ENCODE assay signal across 9 mouse cellular contexts in the genomic region with DNA sequence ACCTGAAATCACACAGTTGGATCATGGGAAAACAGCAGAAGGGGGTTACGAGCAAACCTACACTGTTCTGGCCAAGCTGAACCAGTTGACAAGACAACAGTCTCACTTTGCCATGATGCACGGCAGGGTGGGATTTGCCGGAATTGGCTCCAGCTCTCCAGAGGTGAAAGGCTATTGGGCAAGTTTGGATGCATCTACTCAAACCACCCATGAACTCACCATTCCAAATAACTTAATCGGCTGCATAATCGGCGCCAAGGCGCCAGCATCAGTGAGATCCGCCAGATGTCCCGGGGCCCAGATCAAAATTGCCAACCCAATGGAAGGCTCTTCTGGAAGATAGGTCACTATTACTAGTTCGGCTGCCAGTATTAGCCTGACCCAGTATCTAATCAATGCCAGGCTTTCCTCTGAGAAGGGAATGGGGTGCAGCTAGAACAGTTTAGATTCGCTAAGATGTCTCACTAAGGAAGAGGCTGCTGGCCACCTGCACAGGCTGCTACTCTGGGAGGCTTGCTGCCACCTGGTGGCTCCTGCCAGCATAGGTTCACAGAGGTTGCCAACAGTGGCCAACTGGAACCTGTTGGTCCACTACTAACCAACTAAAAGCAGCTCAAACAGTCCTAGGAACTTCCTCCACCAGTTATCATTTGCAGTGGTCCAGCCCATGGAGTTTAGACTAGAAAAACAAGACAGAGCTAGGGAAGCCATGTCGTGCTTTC. TPM values are rescaled to one million over a fixed set of nuclear protein-coding genes. Genes with fewer than 3 reads are reported as not detected.
A peak's percentile ranks its signal among the peaks of the same experiment; 100 is the strongest.
DNase-seq lines count a peak whose midpoint lies in the region; ATAC-seq and TF ChIP-seq lines count a peak whose summit lies in the region.
"Had no signal": no experiment of that assay in that cellular context is flagged by ENCODE, and none has a peak within 500 bp of the region (broad histone marks: within the 10 kb centered on the region; RNA-seq: fewer than 3 reads in every experiment).

No protein-coding gene starts in this region.

- DNase-seq in G1E (ENCODE audit: low spot score): peak; percentile 37
- peak; percentile 59 for DNase-seq in cerebellum, adult 11 months
- peak; percentile 46 to 57 for DNase-seq in frontal cortex, postnatal 14 days (ENCODE audit: low spot score in 2 of 2)
- DNase-seq in kidney, postnatal 10 days: peak; percentile 87
- DNase-seq in liver, embryonic 14.5 days (ENCODE audit: low read depth in 3 of 3, low spot score in 3 of 3): no peak
- DNase-seq in ovary, postnatal 36 days (ENCODE audit: low spot score): peak; percentile 71
- peak; percentile 79 for DNase-seq in urinary bladder, postnatal 25 days (ENCODE audit: low spot score)

- H3K9me3 ChIP-seq in G1E (replicated peaks): no peaks in the 10 kb centered on the region
- no peaks in the 10 kb centered on the region for H3K9me3 ChIP-seq in liver, embryonic 14.5 days (ENCODE audit: control insufficient read depth, low read length)
- H3K9me3 ChIP-seq: stomach, embryonic 15.5 days had no signal

- no peak overlapping the region for H3K27ac ChIP-seq in liver, embryonic 14.5 days
- H3K27ac ChIP-seq: stomach, embryonic 15.5 days had no signal

- 61% methylated on average over 12 of the region's 12 CpGs for WGBS in liver, embryonic 14.5 days (ENCODE audit: insufficient replicate concordance)

- no peaks in the 10 kb centered on the region for H3K79me2 ChIP-seq in C2C12 (ENCODE audit: control insufficient read depth, insufficient read depth)

- no peak overlapping the region for H3K4me3 ChIP-seq in C2C12 (ENCODE audit: insufficient read depth, poor library complexity, severe bottlenecking)
- no peak overlapping the region for H3K4me3 ChIP-seq in G1E (ENCODE audit: low read depth, low read length)
- no peak overlapping the region for H3K4me3 ChIP-seq in liver, embryonic 14.5 days (ENCODE audit: insufficient read depth in 1 of 2, low read depth in 2 of 2, low read length in 2 of 2)
- H3K4me3 ChIP-seq: stomach, embryonic 15.5 days had no signal

- no peak for ATAC-seq in G1E (ENCODE audit: extremely low read depth, insufficient number of reproducible peaks, low FRiP score, poor library complexity, severe bottlenecking)
- no peak for ATAC-seq in liver, embryonic 14.5 days (ENCODE audit: insufficient read depth)

- H3K4me1 ChIP-seq in G1E (ENCODE audit: insufficient read depth, low read depth, low read length): no peaks in the 10 kb centered on the region
- H3K4me1 ChIP-seq in liver, embryonic 14.5 days (replicated peaks; ENCODE audit: control insufficient read depth in 2 of 2, insufficient read depth in 2 of 2, low read length in 1 of 2): no peaks in the 10 kb centered on the region
- H3K4me1 ChIP-seq: stomach, embryonic 15.5 days had no signal

- no peaks in the 10 kb centered on the region for H3K79me3 ChIP-seq in C2C12 (ENCODE audit: low read depth)

- TF ChIP-seq EP300 in liver, embryonic 14.5 days (IDR thresholded peaks at IDR 0.05; ENCODE audit: low read depth): no peak

- H3K4me2 ChIP-seq in liver, embryonic 14.5 days (ENCODE audit: low read depth): no peak overlapping the region
- H3K4me2 ChIP-seq: stomach, embryonic 15.5 days had no signal

- no peak overlapping the region for H3ac ChIP-seq in C2C12 (ENCODE audit: control insufficient read depth, insufficient read length, low read depth)

- H3K9ac ChIP-seq in liver, embryonic 14.5 days (replicated peaks): no peak overlapping the region
- H3K9ac ChIP-seq: stomach, embryonic 15.5 days had no signal

- TF ChIP-seq CTCF in C2C12 (IDR thresholded peaks at IDR 0.05; ENCODE audit: control insufficient read depth, insufficient read depth, insufficient read length) (peak; percentile 80), G1E (IDR thresholded peaks at IDR 0.05; ENCODE audit: low read depth, low read length) (peak; percentile 59)
- TF ChIP-seq CTCF in liver, embryonic 14.5 days (IDR thresholded peaks at IDR 0.05; ENCODE audit: low read depth): peak; percentile 93

- H3K27me3 ChIP-seq in C2C12 (ENCODE audit: control insufficient read depth, insufficient read depth, insufficient read length) (no peaks in the 10 kb centered on the region), G1E (ENCODE audit: insufficient read depth, low read length) (peaks cover 27% of the 10 kb centered on the region)
- H3K27me3 ChIP-seq in liver, embryonic 14.5 days (ENCODE audit: control insufficient read depth, insufficient read depth, low read length): no peaks in the 10 kb centered on the region
- H3K27me3 ChIP-seq: stomach, embryonic 15.5 days had no signal

- H3K36me3 ChIP-seq in C2C12 (ENCODE audit: control insufficient read depth, insufficient read depth) (no peaks in the 10 kb centered on the region), G1E (replicated peaks) (no peaks in the 10 kb centered on the region)
- H3K36me3 ChIP-seq in liver, embryonic 14.5 days (replicated peaks; ENCODE audit: control insufficient read depth, insufficient read depth, low read depth): no peaks in the 10 kb centered on the region
- H3K36me3 ChIP-seq: stomach, embryonic 15.5 days had no signal

TF ChIP-seq in C2C12, 6 proteins besides CTCF, POLR2A, EP300 and RAD21:
- TF ChIP-seq MAX (IDR thresholded peaks at IDR 0.05) (no peak), CEBPB (IDR thresholded peaks at IDR 0.05; ENCODE audit: low read depth) (no peak), FOSL1 (IDR thresholded peaks at IDR 0.05; ENCODE audit: insufficient read depth, low read length, poor library complexity, severe bottlenecking) (no peak)

RNA-seq across cellular contexts. Expression of a gene that starts 19.9 kb away (rescaled TPM):
- polyA plus RNA-seq in C2C12 (2012; fragmentation: generic; extraction: Trizol) (not detected), G1E (2012) (3.1 and 4.8 TPM in 2 replicates)
- total RNA-seq in G1E (2014; fragmentation: Nextera tagmentation) (20.3 and 22.8 TPM in 2 replicates), G1E (2017) (36.8 and 40.9 TPM in 2 replicates)
- polyA plus RNA-seq in liver, embryonic 14.5 days (2012; rRNA removed): 1.2 and 1.5 TPM in 2 replicates
- 2.3 and 2.6 TPM in 2 replicates for polyA plus RNA-seq in liver, embryonic 14.5 days (2014; fragmentation: Nextera tagmentation; extraction: Ambion mirVana)

Comparison
In these comparisons a context has a peak if more than half of its experiments do, and no peak if none do; other contexts are left out.
1. DNase-seq: peak in G1E (single experiment), cerebellum, adult 11 months (single experiment), frontal cortex, postnatal 14 days (2 of 2), kidney, postnatal 10 days (single experiment), ovary, postnatal 36 days (single experiment) and urinary bladder, postnatal 25 days (single experiment); none in liver, embryonic 14.5 days (0 of 3).
2. Peak in every context shown above with its lines, with median percentiles within 50 percentile points of each other: CTCF ChIP-seq.